Mouse (Mus musculus) cerebellum, adult 2 months (tissue): ENCODE data around the gene Rybp. TPM values are rescaled to one million over a fixed set of nuclear protein-coding genes. Genes with fewer than 3 reads are reported as not detected.
A peak's percentile ranks its signal among the peaks of the same experiment; 100 is the strongest.

Source experiments
- DNase-seq, 2 experiments: peaks; one replicate each; pipeline ENCODE4 v3.0.0; 2021
- H3K27ac ChIP-seq: fragments of 200-500 bp; 2 replicates; pipeline ENCODE4 v1.5.1; 2012; ENCODE audit warnings: low read length, control low read depth, inconsistent platforms; ENCODE audit not compliant: insufficient read depth
- H3K27me3 ChIP-seq: fragments of 200-500 bp; 2 replicates; pipeline ENCODE4 v1.6.1; 2012; ENCODE audit warnings: inconsistent platforms, mild to moderate bottlenecking, low read length, moderate library complexity; ENCODE audit not compliant: control insufficient read depth, insufficient read depth
- H3K4me1 ChIP-seq: fragments of 200-500 bp; 2 replicates; pipeline ENCODE4 v1.6.1; 2011; ENCODE audit warnings: low read length; ENCODE audit not compliant: control insufficient read depth, insufficient read depth
- H3K4me3 ChIP-seq: fragments of 200-500 bp; replicated peaks from 2 replicates; pipeline ENCODE3; 2011; ENCODE audit warnings: mild to moderate bottlenecking, low read depth, low read length, control low read depth; ENCODE audit not compliant: insufficient read depth
- CTCF ChIP-seq: fragments of 200-500 bp; IDR thresholded peaks from 2 replicates; pipeline ENCODE4 v1.5.1; 2011; ENCODE audit warnings: low read depth, mild to moderate bottlenecking, control low read depth, low read length, moderate library complexity, borderline replicate concordance; ENCODE audit not compliant: insufficient read depth
- POLR2A ChIP-seq: fragments of 200-500 bp; IDR thresholded peaks from 2 replicates; pipeline ENCODE4 v1.6.1; 2011; ENCODE audit warnings: low read length, control low read depth, borderline replicate concordance; ENCODE audit not compliant: insufficient read depth
- WGBS: fragments of 180-500 bp; shearing (Covaris S2); methylation state at CpG from one replicate; pipeline ENCODE4 v1.1.7; 2018; 5-methylcytosine and 5-hydroxymethylcytosine counted together
- polyA plus RNA-seq: library from polyadenylated mRNA; depleted of rRNA; stranded (reverse); fragments of >200 nt; gene quantifications from 2 replicates; pipeline ENCODE4 v1.2.3, GENCODE M21; 2012; rRNA removed

Gene Rybp
- 30.0 and 31.7 TPM in 2 replicates for polyA plus RNA-seq

DNA sequence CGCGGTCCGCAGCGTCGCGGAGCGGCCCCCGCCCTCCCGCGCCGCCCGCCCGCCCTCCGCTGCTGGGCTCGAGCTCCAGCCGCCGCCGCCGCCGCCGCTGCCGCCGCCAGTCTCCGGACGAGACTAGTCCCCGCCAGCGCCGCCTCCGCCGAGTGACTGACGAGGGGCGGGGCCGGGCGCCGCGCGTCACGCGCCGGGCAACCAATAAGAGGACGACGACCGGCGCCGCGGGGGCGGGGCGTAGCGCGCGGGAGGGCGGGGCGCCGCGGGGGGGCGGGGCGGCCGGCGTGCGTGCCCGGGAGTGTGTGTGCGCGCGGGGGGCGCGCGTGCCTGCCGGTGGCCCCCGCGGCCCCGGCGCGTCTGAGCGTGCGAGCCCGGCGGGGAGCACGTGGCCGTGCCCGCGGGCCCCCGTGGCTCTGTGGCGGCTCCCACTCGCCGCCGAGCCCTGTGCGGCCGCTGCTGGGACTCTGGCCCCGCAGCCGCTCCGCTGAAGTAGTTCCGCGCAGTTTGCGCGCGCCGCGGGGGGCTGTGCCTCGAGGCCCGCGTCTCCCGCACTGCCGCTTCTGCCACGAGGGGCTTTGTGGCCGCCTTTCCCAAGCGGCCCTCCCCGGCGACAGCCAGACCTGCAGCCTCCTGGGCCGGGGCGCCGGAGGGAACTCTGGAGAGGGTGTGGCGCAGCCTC is at the start of gene Rybp:
Gene Rybp, minus strand, starts transcription at position 152 of the 682 bp plus-strand sequence.
- H3K27me3 ChIP-seq: no peaks in the 10 kb centered on the region
- 1% methylated on average over 61 of the region's 112 CpGs for WGBS
- no peaks in the 10 kb centered on the region; the same call in 1 of the 2 replicates for H3K4me1 ChIP-seq
- peak within 1 kb of the TSS; percentile 89 for H3K27ac ChIP-seq
- peak within 1 kb of the TSS; percentile 96 for H3K4me3 ChIP-seq
- TF ChIP-seq POLR2A (no peak), CTCF (no peak)
- peak; percentile 93 to 95 for DNase-seq

DNA sequence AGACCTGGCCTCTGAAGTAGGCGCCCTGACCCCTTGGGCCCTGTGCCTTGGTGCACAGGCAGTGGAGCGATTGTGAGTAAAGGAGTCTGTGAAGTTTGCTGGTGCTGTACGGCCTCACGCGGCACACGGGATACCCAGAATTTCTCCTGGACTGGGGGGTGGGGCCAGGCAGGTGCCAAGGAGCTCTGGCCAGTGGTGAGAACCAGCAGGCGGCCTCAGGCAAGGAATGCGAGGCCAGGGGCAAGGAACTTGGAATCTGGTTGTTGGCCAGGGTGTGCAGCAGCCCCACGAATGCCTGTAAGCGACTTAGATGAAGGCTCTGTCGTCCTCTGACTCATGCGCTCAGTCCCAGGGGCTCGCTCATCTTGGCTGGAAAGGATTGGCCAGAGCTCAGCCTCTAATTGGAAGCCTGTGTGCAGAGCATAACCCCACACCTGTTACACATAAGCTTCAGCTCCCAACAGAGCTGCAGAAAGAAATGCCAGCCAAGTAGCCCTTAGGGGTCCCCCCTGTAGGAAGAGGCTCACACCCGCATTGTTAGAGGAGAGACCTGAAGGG is 49.4 kb upstream of the Rybp start:
- no peaks in the 10 kb centered on the region; the same call in 1 of the 2 replicates for H3K27me3 ChIP-seq
- H3K4me1 ChIP-seq: peaks cover 3% of the 10 kb centered on the region; the same call in 1 of the 2 replicates
- peak in 1 of 2 experiments; percentile 24 for DNase-seq
- WGBS: 11% methylated on average over 14 of the region's 14 CpGs
- no peak overlapping the region for H3K27ac ChIP-seq
- H3K4me3 ChIP-seq: no peak overlapping the region
- TF ChIP-seq CTCF (no peak), POLR2A (no peak)

DNA sequence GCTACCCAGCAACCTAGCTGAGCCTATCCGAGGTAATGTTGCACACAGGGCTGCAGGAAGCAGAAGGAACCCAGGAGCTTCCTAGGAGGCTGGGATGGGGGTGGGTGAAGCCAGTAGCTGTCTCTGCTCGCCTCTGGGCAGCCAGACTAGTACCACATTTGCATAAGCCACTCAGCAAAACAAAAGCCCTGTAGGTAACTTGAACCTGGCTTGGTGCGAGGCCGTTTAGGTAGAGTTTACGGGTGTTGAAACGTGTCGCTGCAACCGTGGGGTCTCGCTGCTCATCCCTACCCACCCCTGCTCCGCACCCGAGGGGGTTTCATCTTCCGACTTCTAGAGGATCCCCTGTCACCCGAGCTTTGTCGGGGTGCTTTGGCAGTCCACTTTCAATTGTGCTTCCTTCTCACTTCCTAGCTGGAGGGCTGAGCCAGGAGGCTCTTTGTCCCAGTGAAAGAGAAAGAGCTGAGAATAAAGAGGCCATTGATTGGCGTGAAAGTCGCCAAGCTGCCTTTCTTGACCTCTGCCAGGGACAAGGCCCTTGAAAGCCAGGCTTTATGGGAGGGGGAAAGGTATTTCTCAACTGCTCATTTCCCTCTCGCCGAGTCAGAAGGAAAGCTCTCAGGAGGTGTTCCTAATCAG is 48.3 kb upstream of the Rybp start:
- WGBS: 43% methylated on average over 18 of the region's 18 CpGs
- TF ChIP-seq POLR2A: no peak
- TF ChIP-seq CTCF: no peak
- Histone ChIP-seq H3K27me3 (no peaks in the 10 kb centered on the region; the same call in 1 of the 2 replicates), H3K4me1 (peaks cover 3% of the 10 kb centered on the region; the same call in 1 of the 2 replicates), H3K27ac (no peak overlapping the region), H3K4me3 (no peak overlapping the region)
- no peak for DNase-seq

DNA sequence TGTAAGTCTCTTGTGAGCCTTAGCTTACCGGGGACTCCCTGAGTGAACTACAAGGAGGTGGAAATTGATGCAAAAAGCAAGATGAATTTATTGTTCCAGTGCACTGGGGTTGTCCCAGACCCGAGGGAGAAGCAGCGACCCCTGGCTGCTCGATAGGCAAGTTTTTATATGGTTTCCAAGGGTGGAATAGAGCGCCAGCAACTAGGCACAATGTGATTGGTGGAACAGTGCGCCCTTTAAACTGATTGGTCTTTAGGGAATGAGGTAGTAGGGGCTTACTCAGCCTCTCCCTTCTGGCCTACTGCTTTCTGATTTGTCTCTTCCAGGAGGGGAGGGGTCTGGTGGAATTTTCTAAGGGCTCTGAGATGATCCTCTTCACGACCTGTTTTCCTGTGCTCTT is 46.5 kb upstream of the Rybp start:
- Histone ChIP-seq H3K27me3 (no peaks in the 10 kb centered on the region; the same call in 1 of the 2 replicates), H3K4me1 (peaks cover 3% of the 10 kb centered on the region; the same call in 1 of the 2 replicates), H3K27ac (no peak overlapping the region), H3K4me3 (no peak overlapping the region)
- WGBS: 85% methylated on average over 7 of the region's 7 CpGs
- no peak for TF ChIP-seq POLR2A
- TF ChIP-seq CTCF: no peak
- no peak for DNase-seq

DNA sequence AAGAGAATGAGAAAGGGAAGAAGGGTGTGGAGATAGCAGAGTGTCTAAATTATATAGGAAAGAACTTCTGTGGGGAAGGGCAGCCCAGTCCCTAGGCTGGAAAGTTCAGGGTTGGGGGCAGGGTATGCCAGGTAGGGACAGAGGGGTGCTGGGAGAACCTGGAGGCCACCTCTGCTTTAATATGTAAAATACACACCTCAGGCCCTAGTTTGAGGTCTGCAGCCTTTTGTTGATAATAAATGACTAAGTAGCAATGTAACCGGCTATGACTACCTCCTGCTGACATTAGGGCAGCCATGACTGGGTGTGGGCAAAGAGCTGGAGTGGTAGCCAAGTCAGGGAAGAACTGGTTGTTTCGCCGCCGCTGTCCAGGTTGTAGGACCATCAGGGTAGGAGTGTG is 45.2 kb upstream of the Rybp start:
- no peaks in the 10 kb centered on the region; the same call in 1 of the 2 replicates for H3K27me3 ChIP-seq
- no peak overlapping the region for H3K4me3 ChIP-seq
- DNase-seq: no peak
- WGBS: 79% methylated on average over 4 of the region's 4 CpGs
- no peak for TF ChIP-seq CTCF
- TF ChIP-seq POLR2A: no peak
- no peak overlapping the region for H3K27ac ChIP-seq
- H3K4me1 ChIP-seq: peaks cover 3% of the 10 kb centered on the region; the same call in 1 of the 2 replicates

DNA sequence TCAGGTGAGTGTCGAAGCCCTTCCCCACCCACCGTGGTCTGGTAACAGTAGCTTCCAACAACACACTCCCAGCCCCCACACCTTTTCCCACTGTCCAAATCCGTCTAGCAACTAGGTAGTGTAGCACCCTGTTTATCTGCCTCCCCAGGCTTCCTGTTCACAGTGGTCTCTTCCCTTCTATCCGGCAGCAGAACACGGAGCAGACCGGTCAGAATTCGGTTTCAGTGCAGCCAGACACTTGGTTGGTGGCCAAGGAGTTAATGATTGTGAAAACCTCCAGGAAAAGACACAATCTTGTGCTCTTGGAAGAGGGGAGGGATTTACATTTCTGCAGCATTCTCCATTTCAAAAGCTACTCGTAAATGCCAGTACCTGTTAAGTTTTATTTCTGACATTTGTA is 44.3 kb upstream of the Rybp start:
- 75% methylated on average over 8 of the region's 8 CpGs for WGBS
- no peak overlapping the region for H3K4me3 ChIP-seq
- no peaks in the 10 kb centered on the region for H3K4me1 ChIP-seq
- no peaks in the 10 kb centered on the region; the same call in 1 of the 2 replicates for H3K27me3 ChIP-seq
- H3K27ac ChIP-seq: no peak overlapping the region
- TF ChIP-seq POLR2A (no peak), CTCF (no peak)
- DNase-seq: no peak

DNA sequence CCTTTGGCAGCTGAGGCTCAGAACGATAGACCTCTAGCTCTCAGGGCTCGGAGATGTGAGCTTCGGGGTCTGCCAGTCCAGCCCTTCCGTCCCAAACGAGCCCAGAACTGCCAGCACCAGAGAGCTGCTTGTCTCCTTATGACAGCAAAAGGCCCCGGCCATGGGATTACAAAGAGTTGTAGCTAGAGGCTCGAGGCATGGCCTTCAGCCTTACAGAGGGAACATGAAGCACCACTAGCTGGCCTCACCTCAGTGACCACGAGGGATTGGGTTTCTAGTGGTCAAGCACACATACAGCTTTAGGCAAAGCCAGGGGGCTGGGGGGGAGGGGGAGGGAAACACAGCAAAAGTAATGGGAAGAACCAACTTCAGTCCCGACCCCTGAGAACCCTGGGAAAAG is 43.8 kb upstream of the Rybp start:
- Histone ChIP-seq H3K27ac (no peak overlapping the region), H3K4me1 (no peaks in the 10 kb centered on the region), H3K27me3 (no peaks in the 10 kb centered on the region), H3K4me3 (no peak overlapping the region)
- TF ChIP-seq CTCF: no peak
- no peak for TF ChIP-seq POLR2A
- WGBS: 87% methylated on average over 9 of the region's 9 CpGs
- no peak for DNase-seq
